In genomic region chr7:113084930-113085625, GRCm38 (mm10) we compare ENCODE assay signal across 20 mouse cellular contexts.
DNase-seq lines count a peak whose midpoint lies in the region; ATAC-seq lines count a peak whose summit lies in the region.
"Had no signal": no experiment of that assay in that cellular context is flagged by ENCODE, and none has a peak within 500 bp of the region (broad histone marks: within the 10 kb centered on the region; RNA-seq: fewer than 3 reads in every experiment).

No protein-coding gene starts in this region.

- peaks cover 7% of the 10 kb centered on the region; the same call in 1 of the 2 replicates for H3K4me1 ChIP-seq in lung, embryonic 15.5 days
- peaks cover 17% of the 10 kb centered on the region for H3K4me1 ChIP-seq in liver, embryonic 12.5 days
- H3K4me1 ChIP-seq: limb, embryonic 13.5 days; stomach, embryonic 15.5 days had no signal

- H3K27me3 ChIP-seq in lung, embryonic 15.5 days, result no peaks in the 10 kb centered on the region
- 0 out of 2 replicates have a peak, but pooled peaks cover 6% of the 10 kb centered on the region for H3K27me3 ChIP-seq in liver, embryonic 12.5 days (replicated peaks)
- H3K27me3 ChIP-seq: limb, embryonic 13.5 days; stomach, embryonic 15.5 days had no signal

- no peak overlapping the region for H3K4me3 ChIP-seq in lung, embryonic 15.5 days
- H3K4me3 ChIP-seq in liver, embryonic 12.5 days, result no peak overlapping the region
- H3K4me3 ChIP-seq: forebrain, embryonic 12.5 days; left cerebral cortex, adult 2 months; limb, embryonic 13.5 days; midbrain, embryonic 10.5 days; myocyte; stomach, embryonic 15.5 days had no signal

- no peak overlapping the region for H3K27ac ChIP-seq in lung, embryonic 15.5 days
- H3K27ac ChIP-seq in liver, embryonic 12.5 days, result no peak overlapping the region
- H3K27ac ChIP-seq: forebrain, embryonic 12.5 days; left cerebral cortex, adult 2 months; limb, embryonic 13.5 days; stomach, embryonic 15.5 days had no signal

- peak; percentile 59; the same call in 1 of the 2 replicates for ATAC-seq in lung, embryonic 15.5 days (ENCODE audit: borderline replicate concordance, extremely low read depth, low FRiP score, low TSS enrichment)
- peak; percentile 87 for ATAC-seq in liver, embryonic 12.5 days
- ATAC-seq: activated CD4-positive, CD25-positive, alpha-beta regulatory T cell, adult 4 months had no signal

- no peak overlapping the region for H3K4me2 ChIP-seq in lung, embryonic 15.5 days
- peak overlapping the region; percentile 28 for H3K4me2 ChIP-seq in liver, embryonic 12.5 days
- H3K4me2 ChIP-seq: forebrain, embryonic 12.5 days; limb, embryonic 13.5 days; stomach, embryonic 15.5 days had no signal

- no peaks in the 10 kb centered on the region for H3K9me3 ChIP-seq in lung, embryonic 15.5 days
- H3K9me3 ChIP-seq in liver, embryonic 12.5 days (replicated peaks), result no peaks in the 10 kb centered on the region
- H3K9me3 ChIP-seq: forebrain, embryonic 12.5 days; limb, embryonic 13.5 days; midbrain, embryonic 10.5 days; stomach, embryonic 15.5 days had no signal

- DNase-seq in lung, postnatal 25 days (ENCODE audit: low spot score), result no peak
- DNase-seq in c-Kit-positive CD71-positive TER-119-positive erythroid progenitor cells, embryonic 14.5 days (ENCODE audit: low spot score), result peak; percentile 33
- peak; percentile 36 for DNase-seq in yolk sac, embryonic 10.5 days (ENCODE audit: low spot score)
- no peak for DNase-seq in urinary bladder, postnatal 4 days (ENCODE audit: low spot score in 2 of 2)
- DNase-seq in left cerebral cortex, adult 9 months (ENCODE audit: low spot score in 2 of 2), result no peak
- DNase-seq: cerebellum, adult 11-12 months; heart, adult 11 months; heart, postnatal 14 days; kidney, adult 8-10 months; right cerebral cortex, adult 18-20 months; spleen, adult 18-20 months had no signal

- H3K9ac ChIP-seq in lung, embryonic 15.5 days, result no peak overlapping the region
- H3K9ac ChIP-seq in liver, embryonic 12.5 days, result no peak overlapping the region
- H3K9ac ChIP-seq: forebrain, embryonic 12.5 days; limb, embryonic 13.5 days; stomach, embryonic 15.5 days had no signal

- no peaks in the 10 kb centered on the region for H3K36me3 ChIP-seq in lung, embryonic 15.5 days
- no peaks in the 10 kb centered on the region for H3K36me3 ChIP-seq in liver, embryonic 12.5 days
- H3K36me3 ChIP-seq: forebrain, embryonic 12.5 days; limb, embryonic 13.5 days; midbrain, embryonic 10.5 days; stomach, embryonic 15.5 days had no signal

- 49% methylated on average over 8 of the region's 8 CpGs for WGBS in lung, embryonic 15.5 days
- WGBS in liver, embryonic 12.5 days (ENCODE audit: insufficient replicate concordance), result 33% methylated on average over 8 of the region's 8 CpGs

Comparison
In these comparisons a context has a peak if more than half of its experiments do, and no peak if none do; other contexts are left out.
1. DNase-seq: peak in c-Kit-positive CD71-positive TER-119-positive erythroid progenitor cells, embryonic 14.5 days (single experiment) and yolk sac, embryonic 10.5 days (single experiment); none in lung, postnatal 25 days (single experiment), urinary bladder, postnatal 4 days (0 of 2) and left cerebral cortex, adult 9 months (0 of 2).